Mouse (Mus musculus) adrenal gland, adult (tissue): ENCODE results near the gene Sumo2.
A peak's percentile ranks its signal among the peaks of the same experiment; 100 is the strongest.
"Not testable (repeated sequence)": the region's sequence is repeated elsewhere in the genome, so short reads cannot be mapped to it uniquely, and the experiment has no call there.

Experiments used
- DNase-seq, 2 experiments: peaks; one replicate each; pipeline ENCODE4 v3.0.0; 2022 to 2023; ENCODE audit warnings: low spot score in 1 of 2; ENCODE audit not compliant: inconsistent age in 2 of 2

The Sumo2 gene

DNA sequence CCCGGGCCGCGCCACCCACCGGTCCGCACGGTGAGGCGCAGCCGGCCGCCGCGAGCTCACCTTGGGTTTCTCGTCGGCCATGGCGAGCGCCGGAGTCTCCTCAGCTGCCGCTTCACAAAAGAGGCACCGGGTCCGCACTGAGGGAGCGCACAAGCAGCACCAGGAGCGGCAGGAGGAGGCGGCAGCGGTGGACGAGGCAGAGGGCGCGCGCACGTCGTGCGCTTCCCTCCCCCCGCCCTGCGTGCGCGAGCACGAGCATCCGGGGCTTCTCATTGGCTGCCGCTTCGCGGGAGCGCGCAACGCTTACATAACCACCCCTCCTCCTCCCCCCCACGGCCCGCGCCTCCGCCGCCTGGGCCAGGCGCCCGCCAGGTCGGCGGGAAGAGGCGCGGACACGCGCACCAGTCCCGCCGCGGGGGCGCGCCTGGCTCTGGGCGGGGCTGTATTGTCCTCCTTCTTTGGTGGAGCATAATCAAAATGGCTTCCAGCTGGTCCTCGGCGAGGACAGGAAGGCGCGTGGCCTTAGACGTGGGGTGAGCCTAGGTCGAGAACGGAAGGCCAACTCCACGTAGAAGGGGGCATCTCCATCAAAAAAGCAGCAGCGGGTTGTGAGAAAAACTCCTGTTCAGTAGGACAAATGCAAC, at the start of gene Sumo2:
TSS of gene Sumo2 (minus strand) at position 239 of the 644 bp plus-strand sequence.
- DNase-seq, result peak; percentile 99 to 100

DNA sequence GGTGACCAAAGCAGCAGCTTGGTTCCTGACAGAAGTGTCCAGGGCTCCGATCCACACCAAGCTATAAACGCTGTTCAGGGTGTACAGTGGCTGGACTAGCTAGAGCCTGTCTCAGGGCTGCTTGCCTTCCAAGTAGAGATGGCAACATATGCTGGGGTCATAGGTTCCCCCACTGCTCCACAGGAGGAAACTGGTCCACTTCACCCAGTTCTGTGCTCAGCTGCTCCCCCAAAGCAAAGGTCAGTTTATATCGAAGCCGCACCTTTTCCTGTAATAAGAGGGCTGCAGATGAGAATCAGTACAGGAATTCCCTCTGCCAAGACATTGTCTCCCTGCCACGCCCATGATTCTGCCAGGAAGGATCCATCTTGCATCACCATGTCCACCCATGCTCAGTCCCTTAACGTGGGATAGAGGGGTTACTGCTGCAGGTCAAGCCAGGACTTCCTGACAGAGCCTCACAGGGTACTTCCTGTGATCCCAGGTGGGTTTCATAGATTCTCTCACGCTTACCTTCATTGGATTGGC, 49.6 kb upstream of the Sumo2 start:
- DNase-seq, result no peak

DNA sequence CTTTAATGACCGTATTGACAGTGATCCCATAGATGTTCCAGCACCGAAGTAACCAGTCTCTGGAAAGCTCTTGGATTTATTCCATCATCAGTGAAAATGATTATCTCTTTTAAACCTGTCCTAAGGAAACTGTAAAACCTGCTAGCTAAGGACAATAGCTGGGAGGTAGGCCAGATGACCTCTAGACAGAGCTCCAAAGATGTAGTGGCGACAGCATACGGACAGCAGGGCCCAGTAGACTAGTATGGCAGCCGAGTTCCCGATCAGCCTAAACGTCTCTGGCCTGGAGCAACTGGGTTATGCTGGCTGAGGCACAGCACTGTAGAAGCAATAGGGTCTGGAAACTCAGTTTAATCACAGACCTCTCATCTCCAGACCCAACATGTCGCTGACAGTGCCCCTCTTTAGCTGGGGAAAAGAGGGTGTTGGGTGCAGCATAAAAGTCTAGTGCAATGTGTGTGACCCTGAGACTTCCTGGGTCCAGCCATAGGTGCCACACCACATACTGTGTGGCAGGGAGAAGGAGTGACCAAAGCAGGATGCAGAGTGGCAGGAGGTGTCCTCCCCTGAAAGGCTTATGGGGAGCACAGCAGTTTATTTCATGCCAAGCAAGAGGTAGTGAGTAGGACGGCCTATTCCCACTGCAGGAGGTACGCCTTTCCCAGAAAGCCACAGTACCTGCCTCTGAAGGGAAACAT, 48.4 kb upstream of the Sumo2 start:
- DNase-seq, result no peak

GRCm38 (mm10) chr11:115582913-115583606, 47.0 kb upstream of the Sumo2 start:
- no peak for DNase-seq

- DNase-seq, result no peak
Observed at GRCm38 (mm10) chr11:115579080-115579479, 43.0 kb upstream of the Sumo2 start.

DNA sequence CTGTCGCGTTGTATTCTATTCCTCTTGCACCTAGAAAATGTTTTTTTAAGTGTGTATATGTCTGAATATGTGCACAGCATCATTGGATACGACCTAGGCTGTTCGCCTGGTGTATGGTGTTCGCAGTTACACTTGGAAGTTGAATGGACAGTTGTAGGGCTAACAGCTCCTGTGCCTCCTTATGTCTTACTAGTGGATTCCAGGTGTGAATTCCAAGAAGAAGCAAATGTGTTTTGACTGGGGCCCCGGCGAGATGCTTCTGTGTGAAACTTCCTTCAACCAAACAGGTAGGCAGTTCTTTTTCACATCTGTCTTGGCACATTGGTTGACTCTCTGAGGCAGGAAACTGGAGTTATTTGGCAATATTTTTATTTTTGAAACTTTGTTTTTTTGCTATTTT, 28.9 kb upstream of the Sumo2 start:
- no peak for DNase-seq

DNA sequence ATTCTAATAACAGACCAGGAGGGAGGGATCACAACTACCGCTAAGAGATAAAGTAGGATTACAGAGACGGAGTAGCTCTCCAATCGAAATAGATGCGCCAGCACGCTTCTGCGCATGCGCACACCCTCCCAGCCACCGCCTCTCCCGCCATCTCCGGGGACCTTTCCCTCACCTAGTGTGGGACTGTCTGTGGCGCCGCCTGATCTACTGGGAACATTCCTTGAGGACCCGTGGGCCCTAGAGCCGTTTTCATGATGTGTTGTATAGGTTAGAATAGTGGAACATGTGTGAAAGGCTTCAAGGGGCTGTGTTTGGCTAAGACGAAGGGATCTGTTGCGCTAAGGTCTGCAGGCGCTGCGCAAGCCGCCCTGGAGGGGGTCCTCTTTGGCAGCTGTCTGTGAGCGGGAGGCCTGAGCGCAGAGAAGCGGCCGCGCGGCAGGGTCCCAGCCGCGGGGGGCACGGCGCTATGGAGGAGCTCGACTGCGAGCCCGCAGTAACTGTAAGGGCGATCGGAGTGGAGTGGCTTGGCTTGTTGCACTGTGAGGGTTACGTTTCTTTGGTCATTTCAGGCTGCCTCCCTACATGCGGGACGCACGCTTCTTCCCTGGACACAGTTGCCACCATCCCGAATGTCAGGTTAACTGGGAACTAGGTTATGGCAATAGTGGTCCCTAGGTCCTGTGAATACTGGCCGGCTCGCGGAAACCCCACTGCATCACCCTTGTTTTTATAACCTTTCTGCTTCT, 28.2 kb upstream of the Sumo2 start, which contains the start of gene Nup85:
TSS of gene Nup85 (plus strand) at position 371 of the 746 bp plus-strand sequence.
- DNase-seq, result peak; percentile 97 to 99

- DNase-seq, result no peak
Observed at GRCm38 (mm10) chr11:115563406-115563805, 27.3 kb upstream of the Sumo2 start.

DNA sequence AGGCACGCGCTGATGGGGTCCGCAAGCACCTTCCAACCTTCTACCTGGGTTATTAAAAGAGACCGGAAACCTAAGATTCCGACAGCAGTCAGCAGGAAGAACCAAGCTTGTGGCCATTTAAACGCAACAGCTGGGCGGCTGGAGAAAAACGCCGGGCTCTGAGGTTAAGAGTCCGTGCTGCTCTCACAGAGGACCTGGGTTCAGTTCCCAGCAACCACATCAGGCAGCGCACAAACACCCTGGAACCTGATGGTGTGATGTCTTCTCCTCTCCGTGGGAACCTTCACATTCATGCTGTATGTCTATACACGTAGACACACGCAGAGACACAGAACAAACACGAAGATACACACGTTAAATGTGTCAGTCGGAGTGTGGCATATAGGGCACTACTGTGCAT, 19.6 kb upstream of the Sumo2 start:
- no peak for DNase-seq

DNA sequence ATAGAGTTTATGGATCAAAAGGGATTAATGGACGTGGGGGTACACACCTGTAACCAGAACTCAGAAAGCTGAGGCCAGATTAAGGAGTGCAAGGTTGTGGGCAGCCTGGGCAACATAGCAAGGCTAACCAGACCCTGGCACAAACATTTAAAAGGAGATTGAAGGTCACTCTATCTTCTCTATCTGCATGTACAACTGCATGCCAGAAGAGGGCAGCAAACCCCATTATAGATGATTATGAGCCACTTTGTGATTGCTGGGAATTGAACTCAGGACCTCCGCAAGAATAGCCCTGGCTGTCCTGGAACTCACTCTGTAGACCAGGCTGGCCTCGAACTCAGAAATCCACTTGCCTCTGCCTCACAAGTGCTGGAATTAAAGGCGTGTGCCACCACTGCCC, 16.7 kb upstream of the Sumo2 start:
- DNase-seq, result peak in 1 of 2 experiments; percentile 62

DNA sequence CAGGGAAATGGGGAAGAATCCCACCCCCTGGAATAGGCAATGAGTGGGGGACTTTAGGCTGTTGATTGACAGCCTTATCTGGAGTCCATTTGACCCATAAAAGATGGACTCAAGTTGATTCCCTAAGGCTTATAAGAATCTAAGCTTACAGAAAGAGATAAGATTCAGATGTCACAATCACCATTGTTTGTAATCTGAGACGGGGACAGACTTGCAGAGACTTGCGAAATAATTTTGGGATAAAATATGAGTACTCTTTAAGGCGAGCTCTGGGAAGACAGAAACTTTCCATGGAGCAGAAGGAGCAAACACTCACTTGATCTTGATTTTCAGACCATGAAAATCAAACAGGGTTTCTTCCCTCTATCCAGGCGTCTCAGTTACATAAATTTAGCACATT, 7.5 kb upstream of the Sumo2 start:
- peak in 1 of 2 experiments; percentile 46 for DNase-seq

DNA sequence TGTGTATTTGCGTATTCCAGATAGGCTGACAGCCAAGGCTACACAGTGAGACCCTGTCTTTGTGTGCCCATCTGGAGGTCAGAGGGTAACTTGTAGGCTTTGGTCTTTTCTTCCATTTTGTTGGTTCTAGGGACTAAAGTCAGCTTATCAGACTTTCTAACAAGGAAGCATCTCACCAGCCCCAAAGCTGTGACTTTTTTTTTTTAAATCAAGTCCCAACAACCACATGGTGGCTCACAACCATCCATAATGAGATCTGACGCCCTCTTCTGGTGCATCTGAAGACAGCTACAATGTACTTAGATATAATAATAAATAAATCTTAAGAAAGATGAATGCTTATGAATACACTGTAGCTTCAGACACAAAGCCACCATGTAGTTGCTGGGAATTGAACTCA, 2.0 kb upstream of the Sumo2 start:
- DNase-seq, result no peak

DNA sequence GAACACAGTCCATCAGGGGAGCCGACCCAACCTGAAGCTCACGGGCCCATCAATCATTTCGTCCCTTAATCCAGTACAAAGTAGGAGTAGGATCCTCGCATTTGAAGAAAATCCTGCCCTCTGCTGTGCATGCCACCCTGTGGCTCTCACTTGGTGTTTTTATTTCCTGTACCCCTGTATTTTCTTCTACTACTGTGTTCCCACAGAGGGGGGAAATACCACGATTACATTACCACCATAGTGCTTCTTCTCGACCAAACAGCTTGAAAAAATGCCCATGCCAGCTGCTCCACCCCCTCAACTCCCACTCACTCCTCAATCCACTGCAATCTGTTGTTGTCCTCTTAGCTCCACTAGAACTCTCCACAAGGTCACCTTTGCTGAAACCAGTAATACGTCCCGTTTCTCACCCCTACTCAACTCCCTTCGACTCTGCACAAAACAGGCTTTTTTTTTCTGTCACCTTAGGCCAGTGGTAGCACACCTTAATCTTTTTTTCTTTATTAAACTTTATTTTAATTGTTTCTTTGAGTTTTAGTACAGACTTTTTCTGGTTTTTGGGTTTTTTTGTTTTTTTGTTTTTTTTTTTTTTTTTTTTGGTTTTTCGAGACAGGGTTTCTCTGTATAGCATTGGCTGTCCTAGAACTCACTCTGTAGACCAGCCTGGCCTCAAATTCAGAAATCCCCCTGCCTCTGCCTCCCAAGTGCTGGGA, 936 bp upstream of the Sumo2 start:
- no peak for DNase-seq

DNA sequence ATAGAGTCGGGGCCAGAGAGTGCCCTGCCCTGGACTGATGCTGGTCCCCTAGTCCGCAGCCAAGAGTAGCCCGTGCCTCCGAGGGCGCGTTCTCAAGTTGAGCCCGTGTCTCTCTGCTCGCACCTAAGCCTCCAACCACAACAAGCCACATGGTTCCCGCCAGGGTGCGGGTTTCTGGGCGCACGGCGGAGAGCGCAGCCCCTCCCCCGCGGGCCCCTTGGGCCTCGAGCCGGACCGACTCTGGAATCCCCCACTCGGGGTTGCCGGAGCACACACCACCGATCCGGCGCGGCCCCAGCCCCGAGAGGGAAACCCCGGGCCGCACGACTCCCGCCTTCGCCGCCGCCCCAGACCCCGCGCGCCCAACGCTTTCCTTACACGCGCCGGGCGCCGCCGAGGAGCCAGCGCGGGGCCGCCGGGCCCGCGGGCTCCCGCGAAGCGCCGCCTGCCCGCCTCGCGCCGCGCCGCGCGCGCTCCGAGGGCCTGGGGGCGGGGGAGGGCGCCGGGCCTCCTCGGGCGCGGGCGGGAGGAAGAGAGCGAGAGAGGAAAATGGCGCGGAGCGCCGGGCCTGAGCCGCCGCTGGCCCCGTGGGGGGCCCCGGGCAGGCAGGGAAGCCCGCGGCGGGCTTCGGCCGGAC, 557 bp downstream of the Sumo2 start:
- DNase-seq, result peak; percentile 76 to 87

DNA sequence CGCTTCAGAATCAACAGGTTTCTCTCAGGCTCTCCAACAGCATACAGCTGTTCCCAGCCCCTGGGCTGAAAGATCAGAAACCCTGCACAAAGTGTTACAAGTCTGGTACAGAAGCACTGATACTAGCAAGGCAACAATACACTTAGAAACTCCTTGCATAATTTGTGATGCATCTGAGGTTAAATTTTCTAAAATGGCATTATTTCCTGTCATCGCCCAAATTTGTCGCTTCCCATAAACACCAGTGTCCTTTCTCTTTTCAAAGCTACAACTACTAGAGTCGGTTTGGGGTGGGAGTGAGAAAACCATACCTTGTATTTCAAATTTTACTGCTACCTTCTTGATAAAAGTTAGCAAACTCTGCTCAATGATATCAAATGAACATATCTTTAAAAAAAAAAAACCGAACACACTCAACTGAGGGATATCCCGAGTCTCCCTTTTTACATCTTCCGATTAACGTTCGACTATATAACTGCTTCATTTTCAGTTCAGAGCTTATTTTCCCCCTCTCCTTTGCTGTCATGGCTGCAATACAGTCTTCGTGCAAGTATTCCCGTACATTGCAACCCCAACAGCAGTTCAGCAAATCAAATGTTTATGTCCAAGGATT, 1.2 kb downstream of the Sumo2 start:
- no peak for DNase-seq

DNA sequence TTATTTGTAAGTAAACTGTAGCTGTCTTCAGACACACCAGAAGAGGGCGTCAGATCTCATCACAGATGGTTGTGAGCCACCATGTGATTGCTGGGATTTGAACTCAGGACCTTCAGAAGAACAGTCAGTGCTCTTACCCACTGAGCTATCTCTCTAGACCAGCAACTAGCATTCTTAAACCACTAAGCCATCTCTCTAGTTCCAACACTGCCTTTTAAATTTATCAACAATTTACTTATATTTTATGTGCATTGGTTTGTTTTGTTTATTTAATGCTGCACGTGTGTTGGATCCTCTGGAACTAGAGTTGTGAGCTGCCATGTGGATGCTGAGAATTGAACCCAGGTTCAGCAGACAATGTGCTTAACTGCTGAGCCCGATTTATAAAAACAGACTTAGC, 9.6 kb downstream of the Sumo2 start:
- DNase-seq, result not testable (repeated sequence)

- no peak for DNase-seq
Observed at GRCm38 (mm10) chr11:115522703-115523102, 13.4 kb downstream of the Sumo2 start.

DNA sequence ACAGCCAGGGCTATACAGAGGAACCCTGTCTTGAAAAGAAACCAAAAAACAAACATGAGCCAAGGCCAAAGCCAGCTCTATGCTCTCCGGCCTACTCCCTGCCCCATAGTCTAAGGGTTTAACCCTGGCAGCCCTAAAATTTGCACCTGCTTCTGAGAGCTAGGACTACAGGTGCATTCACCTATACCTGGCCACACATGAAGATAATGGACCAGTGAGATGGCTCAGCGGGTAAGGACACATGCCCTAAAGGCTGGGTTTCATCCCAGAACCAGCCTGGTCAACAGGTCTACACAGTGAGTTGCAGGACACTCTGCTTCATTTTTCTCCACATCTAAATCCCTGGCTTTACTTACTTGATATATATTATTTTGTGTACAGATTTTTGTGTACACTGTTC, 13.8 kb downstream of the Sumo2 start:
- DNase-seq, result no peak

- no peak for DNase-seq
Observed at GRCm38 (mm10) chr11:115521080-115521479, 15.0 kb downstream of the Sumo2 start.

DNA sequence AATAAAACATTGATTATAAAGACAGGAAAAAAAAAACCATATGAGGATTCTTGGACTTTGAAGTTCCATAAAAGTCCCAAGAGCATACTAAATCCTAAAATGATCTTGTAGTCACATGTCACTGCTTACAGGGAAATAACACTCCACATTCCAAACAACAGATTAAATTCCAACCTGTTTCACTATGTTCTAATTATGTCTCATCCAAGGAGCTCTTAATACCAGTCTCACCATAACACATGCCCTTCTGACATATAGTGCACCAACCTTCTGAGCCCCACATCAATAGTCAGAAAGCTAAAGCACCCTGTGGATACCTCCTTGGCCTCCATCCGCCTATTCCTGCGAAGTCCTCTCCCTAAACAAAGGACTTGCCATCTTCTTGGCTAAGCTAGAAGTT, 15.9 kb downstream of the Sumo2 start:
- DNase-seq, result no peak
